8 mouse cellular contexts compared by ENCODE assay signal in the genomic region with DNA sequence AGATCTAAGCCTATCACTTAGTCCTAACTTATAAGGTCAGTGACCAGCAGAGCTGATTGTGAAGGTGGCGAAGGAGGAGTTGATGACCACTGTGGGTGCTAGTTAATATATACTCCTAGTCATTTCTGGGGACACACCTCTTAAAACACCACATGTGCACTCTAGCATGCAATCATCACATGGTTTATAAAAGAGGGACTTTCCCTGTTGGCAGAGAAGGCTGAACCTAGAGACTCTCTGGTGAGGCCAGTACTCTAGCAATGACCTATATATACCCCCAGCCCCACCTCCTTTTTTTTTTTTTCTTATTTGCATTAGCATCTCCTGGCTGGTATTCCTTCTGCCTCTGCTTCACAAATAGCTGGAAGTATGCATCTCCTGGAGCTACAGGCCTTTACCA. TPM values are rescaled to one million over a fixed set of nuclear protein-coding genes. Genes with fewer than 3 reads are reported as not detected.
A peak's percentile ranks its signal among the peaks of the same experiment; 100 is the strongest.
DNase-seq lines count a peak whose midpoint lies in the region; ATAC-seq and TF ChIP-seq lines count a peak whose summit lies in the region.

No protein-coding gene starts in this region.

- ATAC-seq in activated CD4-positive, CD25-positive, alpha-beta regulatory T cell, adult 4 months: peak; percentile 51
- ATAC-seq in heart, postnatal 0 days (ENCODE audit: insufficient read depth, low read depth): no peak
- ATAC-seq in limb, embryonic 14.5 days (ENCODE audit: low FRiP score, low read depth): no peak
- ATAC-seq in cerebellum, adult (ENCODE audit: insufficient number of reproducible peaks, low FRiP score, low TSS enrichment): no peak

- H3K4me3 ChIP-seq in heart, postnatal 0 days (ENCODE audit: low read depth, low read length): peak overlapping the region; percentile 66
- peak overlapping the region; percentile 58 for H3K4me3 ChIP-seq in limb, embryonic 14.5 days (replicated peaks; ENCODE audit: low read length)

- H3K4me1 ChIP-seq in heart, postnatal 0 days (ENCODE audit: control insufficient read depth, insufficient read depth): peaks cover 16% of the 10 kb centered on the region
- peaks cover 16% of the 10 kb centered on the region for H3K4me1 ChIP-seq in limb, embryonic 14.5 days (ENCODE audit: control insufficient read depth, insufficient read depth, low read length)

- no peak for TF ChIP-seq CTCF in heart, postnatal 0 days (IDR thresholded peaks at IDR 0.05; ENCODE audit: low read depth)

- H3K36me3 ChIP-seq in heart, postnatal 0 days (replicated peaks; ENCODE audit: control insufficient read depth, insufficient read depth, low read length): peaks cover 13% of the 10 kb centered on the region
- H3K36me3 ChIP-seq in limb, embryonic 14.5 days (ENCODE audit: control insufficient read depth, insufficient read depth, low read length): peaks cover 11% of the 10 kb centered on the region

- no peak for TF ChIP-seq EP300 in heart, postnatal 0 days (IDR thresholded peaks at IDR 0.05; ENCODE audit: low read depth)

- H3K27me3 ChIP-seq in heart, postnatal 0 days (ENCODE audit: control insufficient read depth, insufficient read depth, low read length): no peaks in the 10 kb centered on the region
- no peaks in the 10 kb centered on the region for H3K27me3 ChIP-seq in limb, embryonic 14.5 days (ENCODE audit: control insufficient read depth, insufficient read depth, low read length)

- peak overlapping the region; percentile 77; the same call in 1 of the 2 replicates for H3K9ac ChIP-seq in heart, postnatal 0 days (replicated peaks; ENCODE audit: low read depth, low read length)
- no peak overlapping the region for H3K9ac ChIP-seq in limb, embryonic 14.5 days (ENCODE audit: low read depth, low read length, severe bottlenecking)

- peak overlapping the region; percentile 100 for H3K27ac ChIP-seq in heart, postnatal 0 days (ENCODE audit: low read depth)
- H3K27ac ChIP-seq in limb, embryonic 14.5 days (replicated peaks; ENCODE audit: low read depth, low read length): no peak overlapping the region

- H3K4me2 ChIP-seq in heart, postnatal 0 days (ENCODE audit: low read depth, low read length): peak overlapping the region; percentile 88
- H3K4me2 ChIP-seq in limb, embryonic 14.5 days (replicated peaks; ENCODE audit: low read depth, low read length, severe bottlenecking): peak overlapping the region; percentile 41

- DNase-seq in gastrocnemius, adult 18-20 months (ENCODE audit: low spot score): peak; percentile 5
- no peak for DNase-seq in gastrocnemius, postnatal 10 days
- no peak for DNase-seq in heart, postnatal 0 days (ENCODE audit: low spot score)
- DNase-seq in limb, embryonic 14.5 days (ENCODE audit: low spot score): no peak
- peak; percentile 69 to 72 for DNase-seq in natural killer cell, adult 2 months (ENCODE audit: low spot score in 2 of 2)
- no peak for DNase-seq in embryo, embryonic 9.5 days (ENCODE audit: extremely low spot score)

- 68% methylated on average over 1 of the region's 1 CpGs for WGBS in heart, postnatal 0 days
- 100% methylated on average over 1 of the region's 1 CpGs for WGBS in limb, embryonic 14.5 days

- no peaks in the 10 kb centered on the region for H3K9me3 ChIP-seq in heart, postnatal 0 days (replicated peaks; ENCODE audit: control insufficient read depth, low read length)
- H3K9me3 ChIP-seq in limb, embryonic 14.5 days (ENCODE audit: control insufficient read depth, low read length): no peaks in the 10 kb centered on the region

- no peak for TF ChIP-seq POLR2A in limb, embryonic 14.5 days (IDR thresholded peaks at IDR 0.05; ENCODE audit: borderline replicate concordance, extremely low read depth, insufficient read depth, insufficient read length)

RNA-seq across cellular contexts. Expression of a gene that starts 1.5 kb away (rescaled TPM):
- total RNA-seq in gastrocnemius, adult 18-20 months (2021): 10 to 100 TPM; 23.0 to 28.6 TPM
- total RNA-seq in gastrocnemius, postnatal 10 days (2021): 10 to 100 TPM; 36.0 to 37.6 TPM
- polyA plus RNA-seq in activated CD4-positive, CD25-positive, alpha-beta regulatory T cell, adult 4 months (2017; shearing (Covaris generic)): 10 to 100 TPM; 73.3 to 92.6 TPM
- total RNA-seq in heart, postnatal 0 days (2014; rRNA removed; ENCODE audit: low replicate concordance): 20.4 and 25.2 TPM in 2 replicates
- 64.6 and 65.8 TPM in 2 replicates for polyA plus RNA-seq in heart, postnatal 0 days (2015; fragmentation: Nextera tagmentation; extraction: Ambion mirVana)
- 57.0 and 57.5 TPM in 2 replicates for polyA plus RNA-seq in limb, embryonic 14.5 days (2012; rRNA removed)
- 42.5 and 49.4 TPM in 2 replicates for polyA plus RNA-seq in limb, embryonic 14.5 days (2014; fragmentation: Nextera tagmentation; extraction: Ambion mirVana)

RNA-seq across cellular contexts. Expression of a gene that starts 25.9 kb away (rescaled TPM):
- total RNA-seq in gastrocnemius, adult 18-20 months (2021): under 1 TPM in 1 of 2 experiments, not detected in 1; 0.53 TPM
- under 1 TPM in 1 of 2 experiments, not detected in 1; 0.33 TPM for total RNA-seq in gastrocnemius, postnatal 10 days (2021)
- polyA plus RNA-seq in activated CD4-positive, CD25-positive, alpha-beta regulatory T cell, adult 4 months (2017; shearing (Covaris generic)): not detected
- not detected in 2 replicates for total RNA-seq in heart, postnatal 0 days (2014; rRNA removed; ENCODE audit: low replicate concordance)
- polyA plus RNA-seq in heart, postnatal 0 days (2015; fragmentation: Nextera tagmentation; extraction: Ambion mirVana): not detected in 2 replicates
- not detected in 2 replicates for polyA plus RNA-seq in limb, embryonic 14.5 days (2012; rRNA removed)
- polyA plus RNA-seq in limb, embryonic 14.5 days (2014; fragmentation: Nextera tagmentation; extraction: Ambion mirVana): not detected in 2 replicates

Comparison
In these comparisons a context has a peak if more than half of its experiments do, and no peak if none do; other contexts are left out.
1. DNase-seq: peak in gastrocnemius, adult 18-20 months (single experiment) and natural killer cell, adult 2 months (2 of 2); none in gastrocnemius, postnatal 10 days (single experiment), heart, postnatal 0 days (single experiment), limb, embryonic 14.5 days (single experiment) and embryo, embryonic 9.5 days (single experiment).